Mouse (Mus musculus) limb, embryonic 14.5 days (tissue): ENCODE data around the gene Zc3hav1. TPM values are rescaled to one million over a fixed set of nuclear protein-coding genes. Genes with fewer than 3 reads are reported as not detected.

Experiments used
- ATAC-seq: fragments of 200-750 bp; cut with Nextera tagmentation; 2 replicates; pipeline ENCODE4 v1.8.0; 2017; ENCODE audit warnings: low read depth, moderate number of reproducible peaks, moderate TSS enrichment; ENCODE audit not compliant: low FRiP score
- DNase-seq: peaks from one replicate; pipeline ENCODE4 v3.0.0-alpha.2; 2015; ENCODE audit warnings: low spot score
- H3K27ac ChIP-seq: fragments of 300-500 bp; sonication (generic); replicated peaks from 2 replicates; pipeline ENCODE4 v1.5.1; 2014; ENCODE audit warnings: low read depth, mild to moderate bottlenecking, low read length, moderate library complexity, mixed read lengths
- H3K27me3 ChIP-seq: fragments of 300-500 bp; sonication (generic); 2 replicates; pipeline ENCODE4 v1.6.1; 2014; ENCODE audit warnings: low read length, mixed read lengths; ENCODE audit not compliant: control insufficient read depth, insufficient read depth
- H3K36me3 ChIP-seq: fragments of 300-500 bp; sonication (generic); 2 replicates; pipeline ENCODE4 v1.6.1; 2014; ENCODE audit warnings: mild to moderate bottlenecking, low read length, moderate library complexity, mixed read lengths; ENCODE audit not compliant: control insufficient read depth, insufficient read depth
- H3K4me1 ChIP-seq: fragments of 300-500 bp; sonication (generic); 2 replicates; pipeline ENCODE4 v1.6.1; 2014; ENCODE audit warnings: antibody characterized with exemption, low read length, mixed read lengths; ENCODE audit not compliant: control insufficient read depth, insufficient read depth
- H3K4me2 ChIP-seq: fragments of 300-500 bp; sonication (generic); replicated peaks from 2 replicates; pipeline ENCODE4 v1.6.1; 2014; ENCODE audit warnings: low read depth, mild to moderate bottlenecking, low read length, moderate library complexity; ENCODE audit not compliant: severe bottlenecking
- H3K4me3 ChIP-seq: fragments of 300-500 bp; sonication (generic); replicated peaks from 2 replicates; pipeline ENCODE4 v1.5.1; 2014; ENCODE audit warnings: low read length
- H3K9ac ChIP-seq: fragments of 300-500 bp; sonication (generic); 2 replicates; pipeline ENCODE4 v1.6.1; 2014; ENCODE audit warnings: mild to moderate bottlenecking, low read depth, low read length, moderate library complexity; ENCODE audit not compliant: severe bottlenecking
- H3K9me3 ChIP-seq: fragments of 300-500 bp; sonication (generic); 2 replicates; pipeline ENCODE4 v1.6.1; 2016; ENCODE audit warnings: low read length; ENCODE audit not compliant: control insufficient read depth
- POLR2A ChIP-seq: fragments of 200-500 bp; IDR thresholded peaks from 2 replicates; pipeline ENCODE4 v1.8.0; 2012; ENCODE audit warnings: inconsistent platforms, mild to moderate bottlenecking, moderate library complexity, borderline replicate concordance; ENCODE audit not compliant: insufficient read depth, insufficient read length; ENCODE audit errors: extremely low read depth
- WGBS: fragments of 180-500 bp; shearing (Covaris S2); extraction: QIAGEN DNeasy Blood & Tissue Kit; methylation state at CpG from one replicate; pipeline ENCODE4 v1.1.7; 2014; 5-methylcytosine and 5-hydroxymethylcytosine counted together
- polyA plus RNA-seq, 2 experiments: library from polyadenylated mRNA; depleted of rRNA in 1 of 2; stranded (reverse) in 1 of 2; unstranded in 1 of 2; fragments of >200 nt; fragmentation: Nextera tagmentation in 1 of 2; extraction: Ambion mirVana in 1 of 2; gene quantifications; 2 replicates each; pipeline versions ENCODE4 v1.2.1 to v1.2.3; 2012 to 2014

Zc3hav1 gene
- polyA plus RNA-seq, 2 experiments = 4.3 to 4.5 TPM

GRCm38 (mm10) chr6:38337166-38337705, 17.2 kb downstream of the Zc3hav1 start:
- TF ChIP-seq POLR2A = no peak
- WGBS = 82% methylated on average over 4 of the region's 4 CpGs
- H3K9ac ChIP-seq = no peak overlapping the region
- H3K4me2 ChIP-seq = no peak overlapping the region
- H3K9me3 ChIP-seq = no peaks in the 10 kb centered on the region
- DNase-seq (no peak), ATAC-seq (no peak)
- no peak overlapping the region for H3K27ac ChIP-seq
- no peaks in the 10 kb centered on the region for H3K36me3 ChIP-seq
- no peaks in the 10 kb centered on the region for H3K27me3 ChIP-seq
- no peak overlapping the region for H3K4me3 ChIP-seq
- no peaks in the 10 kb centered on the region for H3K4me1 ChIP-seq

GRCm38 (mm10) chr6:38335264-38335663, 19.1 kb downstream of the Zc3hav1 start:
- 80% methylated on average over 6 of the region's 6 CpGs for WGBS
- Histone ChIP-seq H3K9ac (no peak overlapping the region), H3K27me3 (no peaks in the 10 kb centered on the region), H3K36me3 (no peaks in the 10 kb centered on the region), H3K4me3 (no peak overlapping the region), H3K4me1 (no peaks in the 10 kb centered on the region), H3K9me3 (no peaks in the 10 kb centered on the region), H3K4me2 (no peak overlapping the region), H3K27ac (no peak overlapping the region)
- no peak for TF ChIP-seq POLR2A
- DNase-seq (no peak), ATAC-seq (no peak)

GRCm38 (mm10) chr6:38326596-38326995, 27.8 kb downstream of the Zc3hav1 start:
- no peak overlapping the region for H3K9ac ChIP-seq
- DNase-seq (peak; percentile 77), ATAC-seq (0 out of 2 replicates have a peak, but pooled peaks have one; percentile 47)
- H3K4me2 ChIP-seq = no peak overlapping the region
- H3K27ac ChIP-seq = no peak overlapping the region
- H3K36me3 ChIP-seq = no peaks in the 10 kb centered on the region
- H3K9me3 ChIP-seq = no peaks in the 10 kb centered on the region
- no peaks in the 10 kb centered on the region for H3K4me1 ChIP-seq
- H3K27me3 ChIP-seq = no peaks in the 10 kb centered on the region
- 21% methylated on average over 4 of the region's 4 CpGs for WGBS
- no peak overlapping the region for H3K4me3 ChIP-seq
- TF ChIP-seq POLR2A = no peak

GRCm38 (mm10) chr6:38320621-38321020, 33.8 kb downstream of the Zc3hav1 start:
- H3K27me3 ChIP-seq = no peaks in the 10 kb centered on the region
- no peak overlapping the region for H3K4me3 ChIP-seq
- H3K36me3 ChIP-seq = no peaks in the 10 kb centered on the region
- ATAC-seq (no peak), DNase-seq (no peak)
- H3K4me1 ChIP-seq = no peaks in the 10 kb centered on the region
- TF ChIP-seq POLR2A = no peak
- H3K4me2 ChIP-seq = no peak overlapping the region
- H3K9ac ChIP-seq = no peak overlapping the region
- WGBS = 97% methylated on average over 9 of the region's 9 CpGs
- no peak overlapping the region for H3K27ac ChIP-seq
- H3K9me3 ChIP-seq = no peaks in the 10 kb centered on the region

- H3K9ac ChIP-seq = no peak overlapping the region
- H3K9me3 ChIP-seq = no peaks in the 10 kb centered on the region
- no peaks in the 10 kb centered on the region for H3K36me3 ChIP-seq
- DNase-seq = no peak
- no peaks in the 10 kb centered on the region for H3K27me3 ChIP-seq
- no peak for TF ChIP-seq POLR2A
- H3K27ac ChIP-seq = no peak overlapping the region
- WGBS = 87% methylated on average over 4 of the region's 4 CpGs
- H3K4me1 ChIP-seq = no peaks in the 10 kb centered on the region
- H3K4me3 ChIP-seq = no peak overlapping the region
- no peak for ATAC-seq
- no peak overlapping the region for H3K4me2 ChIP-seq
Observed at GRCm38 (mm10) chr6:38316050-38316449, 38.4 kb downstream of the Zc3hav1 start.

DNA sequence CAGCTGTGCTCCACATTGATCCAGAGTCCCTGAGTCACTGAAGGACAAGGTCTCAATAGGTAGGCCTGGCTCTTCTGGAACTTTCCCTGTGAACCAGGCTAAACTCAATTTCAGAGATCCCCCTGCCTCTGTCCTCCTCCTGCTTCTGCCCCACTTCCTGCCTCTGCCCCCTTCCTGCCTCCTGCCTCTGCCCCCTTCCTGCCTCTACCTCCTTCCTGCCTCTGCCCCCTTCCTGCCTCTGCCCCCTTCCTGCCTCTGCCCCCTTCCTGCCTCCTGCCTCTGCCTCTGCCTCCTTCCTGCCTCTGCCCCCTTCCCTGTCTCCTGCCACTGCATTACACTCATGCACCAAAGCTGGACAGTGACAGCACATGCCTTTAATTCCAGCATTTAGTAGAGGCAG, 44.7 kb downstream of the Zc3hav1 start:
- DNase-seq = no peak
- TF ChIP-seq POLR2A = no peak
- Histone ChIP-seq H3K27me3 (no peaks in the 10 kb centered on the region), H3K36me3 (no peaks in the 10 kb centered on the region), H3K4me2 (no peak overlapping the region), H3K9me3 (no peaks in the 10 kb centered on the region), H3K4me1 (no peaks in the 10 kb centered on the region), H3K9ac (no peak overlapping the region), H3K27ac (no peak overlapping the region), H3K4me3 (no peak overlapping the region)
- no peak for ATAC-seq
